Mouse (Mus musculus) heart, embryonic 11.5 days (tissue): ENCODE measurements around the gene Tef. TPM values are rescaled to one million over a fixed set of nuclear protein-coding genes. Genes with fewer than 3 reads are reported as not detected.

Experiments used
- ATAC-seq: fragments of 200-750 bp; cut with Nextera tagmentation; replicated peaks from 2 replicates; pipeline ENCODE4 v1.8.0; 2017; ENCODE audit warnings: moderate library complexity; ENCODE audit not compliant: insufficient number of reproducible peaks, low FRiP score, low TSS enrichment
- H3K27ac ChIP-seq: fragments of 300-500 bp; sonication (generic); 2 replicates; pipeline ENCODE4 v1.5.1; 2014; ENCODE audit warnings: mild to moderate bottlenecking, low read depth, low read length
- H3K27me3 ChIP-seq: fragments of 300-500 bp; sonication (generic); 2 replicates; pipeline ENCODE4 v1.6.1; 2014; ENCODE audit warnings: mild to moderate bottlenecking, low read length, mixed read lengths; ENCODE audit not compliant: control insufficient read depth, insufficient read depth
- H3K36me3 ChIP-seq: fragments of 300-500 bp; sonication (generic); 2 replicates; pipeline ENCODE4 v1.6.1; 2014; ENCODE audit warnings: mild to moderate bottlenecking, low read length, moderate library complexity, mixed read lengths; ENCODE audit not compliant: control insufficient read depth, insufficient read depth
- H3K4me1 ChIP-seq: fragments of 300-500 bp; sonication (generic); 2 replicates; pipeline ENCODE4 v1.6.1; 2014; ENCODE audit warnings: low read length; ENCODE audit not compliant: control insufficient read depth, insufficient read depth
- H3K4me2 ChIP-seq: fragments of 300-500 bp; sonication (generic); 2 replicates; pipeline ENCODE4 v1.6.1; 2014; ENCODE audit warnings: mild to moderate bottlenecking, moderate library complexity
- H3K4me3 ChIP-seq: fragments of 300-500 bp; sonication (generic); 2 replicates; pipeline ENCODE4 v1.5.1; 2014; ENCODE audit warnings: low read depth, low read length
- H3K9ac ChIP-seq: fragments of 300-500 bp; sonication (generic); 2 replicates; pipeline ENCODE4 v1.6.1; 2014; ENCODE audit warnings: mild to moderate bottlenecking, low read depth, low read length, moderate library complexity
- H3K9me3 ChIP-seq: fragments of 300-500 bp; sonication (generic); replicated peaks from 2 replicates; pipeline ENCODE4 v1.6.1; 2016; ENCODE audit warnings: low read length; ENCODE audit not compliant: control insufficient read depth
- WGBS: fragments of 180-500 bp; shearing (Covaris S2); extraction: QIAGEN DNeasy Blood & Tissue Kit; methylation state at CpG from one replicate; pipeline ENCODE4 v1.1.7; 2014; ENCODE audit not compliant: insufficient replicate concordance; 5-methylcytosine and 5-hydroxymethylcytosine counted together
- polyA plus RNA-seq: library from polyadenylated mRNA; unstranded; fragments of >200 nt; fragmentation: Nextera tagmentation; extraction: Ambion mirVana; gene quantifications from 2 replicates; pipeline ENCODE4 v1.2.1, GENCODE M21; 2014

Gene Tef
- polyA plus RNA-seq, 1 experiment from 2014 or later = 15.0 TPM

GRCm38 (mm10) chr15:81846755-81847154, 44.5 kb downstream of the Tef start:
- Histone ChIP-seq H3K4me1 (peaks cover 7% of the 10 kb centered on the region), H3K4me3 (no peak overlapping the region), H3K27me3 (no peaks in the 10 kb centered on the region), H3K4me2 (no peak overlapping the region), H3K36me3 (peaks cover 19% of the 10 kb centered on the region), H3K9ac (no peak overlapping the region), H3K9me3 (no peaks in the 10 kb centered on the region), H3K27ac (no peak overlapping the region)
- ATAC-seq = no peak; the same call in 1 of the 2 replicates
- 81% methylated on average over 9 of the region's 9 CpGs for WGBS

- peaks cover 7% of the 10 kb centered on the region for H3K4me1 ChIP-seq
- peaks cover 20% of the 10 kb centered on the region for H3K36me3 ChIP-seq
Observed at GRCm38 (mm10) chr15:81847161-81847560, 44.9 kb downstream of the Tef start.

DNA sequence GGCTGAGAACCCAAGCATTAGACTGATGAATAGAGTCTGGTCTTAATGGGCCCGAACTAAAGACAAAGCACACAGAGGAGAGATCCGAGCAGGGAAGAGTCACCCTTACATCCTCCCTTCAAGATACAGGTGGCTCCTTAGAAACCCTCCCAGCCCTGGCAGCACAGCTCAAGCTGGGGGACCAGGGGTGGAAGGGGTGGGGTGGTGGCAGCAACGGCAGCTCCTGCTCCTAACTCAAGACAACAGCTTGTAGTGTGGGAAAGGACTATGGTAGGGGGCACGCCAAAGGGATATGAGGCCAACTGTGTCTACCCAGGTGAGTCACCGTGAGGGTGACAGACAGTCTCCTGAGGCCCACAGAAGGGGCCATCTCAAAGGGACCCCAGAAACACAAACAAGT, 45.6 kb downstream of the Tef start:
- Histone ChIP-seq H3K4me1 (peaks cover 10% of the 10 kb centered on the region), H3K9me3 (no peaks in the 10 kb centered on the region), H3K4me3 (no peak overlapping the region), H3K4me2 (no peak overlapping the region; the same call in 1 of the 2 replicates), H3K9ac (no peak overlapping the region), H3K27ac (no peak overlapping the region), H3K27me3 (no peaks in the 10 kb centered on the region), H3K36me3 (peaks cover 20% of the 10 kb centered on the region)
- ATAC-seq = no peak
- WGBS = 85% methylated on average over 5 of the region's 5 CpGs

More at GRCm38 (mm10) chr15:81847161-81847560, 44.9 kb downstream of the Tef start:
- Histone ChIP-seq H3K9ac (no peak overlapping the region), H3K9me3 (no peaks in the 10 kb centered on the region), H3K27ac (no peak overlapping the region), H3K27me3 (no peaks in the 10 kb centered on the region), H3K4me3 (no peak overlapping the region), H3K4me2 (no peak overlapping the region)
- no peak for ATAC-seq
- WGBS = 81% methylated on average over 4 of the region's 4 CpGs

DNA sequence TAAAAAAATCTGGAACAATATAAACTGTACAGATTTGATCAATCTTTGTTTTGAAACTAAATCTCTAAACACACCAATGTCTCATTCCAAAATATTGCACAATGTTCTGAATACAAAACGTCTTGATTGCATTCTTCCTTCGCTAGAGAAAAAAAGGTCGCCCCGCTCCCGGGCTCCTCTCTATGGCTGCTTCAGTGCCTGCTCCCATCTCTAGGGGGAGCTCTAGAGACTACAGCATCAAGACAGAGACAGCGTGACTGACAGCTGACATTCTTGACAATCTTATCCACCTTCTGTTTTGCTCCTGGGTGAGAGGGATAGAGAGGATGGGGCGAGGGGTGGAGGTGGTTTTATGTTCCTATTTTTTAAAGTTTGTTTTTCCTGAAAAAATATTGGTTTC, 46.1 kb downstream of the Tef start:
- Histone ChIP-seq H3K4me2 (no peak overlapping the region), H3K9ac (no peak overlapping the region), H3K36me3 (peaks cover 20% of the 10 kb centered on the region), H3K9me3 (no peaks in the 10 kb centered on the region), H3K4me3 (no peak overlapping the region), H3K27ac (no peak overlapping the region), H3K4me1 (peaks cover 10% of the 10 kb centered on the region), H3K27me3 (no peaks in the 10 kb centered on the region)
- 37% methylated on average over 7 of the region's 7 CpGs for WGBS
- no peak for ATAC-seq

DNA sequence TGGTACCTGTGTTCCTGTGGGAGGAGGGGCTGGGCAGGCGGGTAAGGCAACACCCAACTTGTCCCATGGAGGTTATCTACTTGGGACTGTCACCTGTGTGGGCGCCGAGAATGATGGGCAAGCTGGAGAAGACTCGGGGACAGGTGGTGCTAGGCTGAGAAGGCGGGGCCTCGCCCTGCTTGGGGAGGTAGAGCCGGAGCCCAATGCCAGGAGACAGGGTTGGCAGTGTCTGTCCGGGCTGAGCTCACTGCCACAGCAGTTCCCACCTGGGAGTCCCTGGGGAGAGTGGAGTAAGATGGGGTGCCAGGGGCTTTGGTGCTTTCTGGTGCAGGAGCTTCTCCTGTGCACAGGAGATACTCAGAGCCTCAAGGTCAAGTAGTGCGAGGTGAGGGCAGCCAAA, 46.9 kb downstream of the Tef start:
- no peaks in the 10 kb centered on the region for H3K9me3 ChIP-seq
- H3K9ac ChIP-seq = no peak overlapping the region
- no peak overlapping the region for H3K4me2 ChIP-seq
- ATAC-seq = no peak
- H3K4me3 ChIP-seq = no peak overlapping the region
- H3K27ac ChIP-seq = no peak overlapping the region
- H3K4me1 ChIP-seq = peaks cover 10% of the 10 kb centered on the region
- H3K27me3 ChIP-seq = no peaks in the 10 kb centered on the region
- WGBS = 78% methylated on average over 9 of the region's 9 CpGs
- peaks cover 20% of the 10 kb centered on the region for H3K36me3 ChIP-seq

GRCm38 (mm10) chr15:81850718-81851117, 48.5 kb downstream of the Tef start:
- WGBS = 85% methylated on average over 14 of the region's 14 CpGs
- Histone ChIP-seq H3K9ac (no peak overlapping the region), H3K4me3 (no peak overlapping the region)

DNA sequence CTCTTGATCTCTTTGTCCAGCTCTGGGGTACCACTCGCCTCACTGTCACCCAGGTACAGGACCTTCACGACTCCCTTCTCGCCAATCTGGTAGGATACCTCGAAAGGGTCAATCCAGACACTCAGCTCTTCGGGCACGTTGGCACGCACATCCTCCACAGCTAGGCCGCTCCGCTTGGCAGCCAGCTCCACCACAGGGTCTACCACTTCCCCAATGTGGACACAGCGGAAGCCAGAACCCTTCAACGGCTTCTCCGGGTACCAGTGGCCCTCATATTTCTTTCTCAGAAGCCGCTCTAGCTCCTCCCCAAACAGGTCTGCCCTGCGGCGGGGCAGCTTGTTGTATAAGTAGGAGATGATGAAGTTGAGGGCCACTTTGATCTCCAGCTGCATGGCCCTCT, 49.2 kb downstream of the Tef start:
- ATAC-seq = no peak
- Histone ChIP-seq H3K4me3 (no peak overlapping the region), H3K27ac (no peak overlapping the region), H3K4me1 (peaks cover 4% of the 10 kb centered on the region; the same call in 1 of the 2 replicates), H3K9me3 (no peaks in the 10 kb centered on the region), H3K36me3 (peaks cover 20% of the 10 kb centered on the region), H3K9ac (no peak overlapping the region), H3K27me3 (no peaks in the 10 kb centered on the region), H3K4me2 (no peak overlapping the region)
- WGBS = 94% methylated on average over 15 of the region's 15 CpGs

More at GRCm38 (mm10) chr15:81850718-81851117, 48.5 kb downstream of the Tef start:
- Histone ChIP-seq H3K27me3 (no peaks in the 10 kb centered on the region), H3K36me3 (peaks cover 20% of the 10 kb centered on the region), H3K9me3 (no peaks in the 10 kb centered on the region), H3K4me1 (peaks cover 8% of the 10 kb centered on the region), H3K4me2 (no peak overlapping the region), H3K27ac (no peak overlapping the region)
- no peak for ATAC-seq

- H3K27me3 ChIP-seq = no peaks in the 10 kb centered on the region
- no peak overlapping the region for H3K4me2 ChIP-seq
Observed at GRCm38 (mm10) chr15:81852411-81853000, 50.3 kb downstream of the Tef start.

GRCm38 (mm10) chr15:81853081-81853480, 50.9 kb downstream of the Tef start:
- no peaks in the 10 kb centered on the region for H3K9me3 ChIP-seq
- 82% methylated on average over 7 of the region's 7 CpGs for WGBS
- H3K36me3 ChIP-seq = peaks cover 20% of the 10 kb centered on the region
- peaks cover 4% of the 10 kb centered on the region; the same call in 1 of the 2 replicates for H3K4me1 ChIP-seq
- ATAC-seq = no peak
- H3K27me3 ChIP-seq = no peaks in the 10 kb centered on the region
- no peak overlapping the region for H3K27ac ChIP-seq
- no peak overlapping the region for H3K9ac ChIP-seq
- no peak overlapping the region for H3K4me3 ChIP-seq
- H3K4me2 ChIP-seq = no peak overlapping the region

More at GRCm38 (mm10) chr15:81852411-81853000, 50.3 kb downstream of the Tef start:
- no peak for ATAC-seq
- Histone ChIP-seq H3K9me3 (no peaks in the 10 kb centered on the region), H3K4me3 (no peak overlapping the region), H3K36me3 (peaks cover 20% of the 10 kb centered on the region), H3K4me1 (peaks cover 4% of the 10 kb centered on the region; the same call in 1 of the 2 replicates), H3K9ac (no peak overlapping the region), H3K27ac (no peak overlapping the region)
- 80% methylated on average over 9 of the region's 9 CpGs for WGBS
